Mouse (Mus musculus): ENCODE results near the gene Rdh19.
"Not testable (repeated sequence)": the region's sequence is repeated elsewhere in the genome, so short reads cannot be mapped to it uniquely, and the experiment has no call there.

Rdh19 gene

DNA sequence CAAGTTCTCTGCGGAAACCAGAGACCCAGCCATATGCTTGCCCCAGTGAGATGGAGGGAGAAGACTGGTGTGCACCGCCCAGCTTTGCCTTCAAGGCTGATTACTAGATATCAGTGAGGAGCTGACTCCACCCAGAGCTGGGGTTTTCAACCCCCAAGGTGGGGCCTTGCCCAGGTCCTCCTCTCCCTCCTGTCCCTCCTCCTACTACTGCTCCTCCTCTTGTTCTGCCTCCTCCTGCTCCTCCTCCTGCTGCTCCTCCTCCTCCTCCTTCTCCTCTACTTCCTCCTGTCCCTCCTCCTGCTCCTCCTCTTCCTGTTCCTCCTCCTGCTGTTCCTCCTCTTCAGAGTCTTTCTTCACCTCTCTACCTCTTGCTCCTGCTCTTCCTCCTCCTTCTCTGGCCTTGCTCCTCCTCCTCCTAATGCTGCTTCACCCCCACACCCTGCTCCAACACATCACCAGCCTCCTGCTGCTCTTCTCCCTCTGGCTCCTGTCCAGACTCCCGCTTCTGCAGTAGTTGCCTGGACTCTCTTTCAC, 29.5 kb downstream of the Rdh19 start:
- in situ Hi-C loops (cut with MboI), result no loop called here

DNA sequence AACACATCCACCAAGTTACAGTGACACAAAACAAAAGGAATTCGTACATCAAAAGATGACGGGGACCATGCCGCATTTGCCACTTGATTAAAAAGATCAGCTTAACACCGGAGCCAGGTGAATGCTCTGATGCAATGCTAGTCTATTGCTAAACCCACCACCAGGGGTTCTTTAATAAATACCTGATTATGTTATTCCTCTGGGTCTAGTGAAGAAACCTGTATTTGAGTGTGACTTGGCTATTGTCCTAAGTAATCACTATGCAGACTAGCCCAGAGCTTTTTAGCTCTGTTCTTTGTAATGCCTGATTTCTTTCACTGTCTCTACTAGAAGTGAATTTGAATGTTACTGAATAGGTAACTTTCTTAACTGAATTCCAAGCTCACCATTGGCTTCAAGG, 31.3 kb downstream of the Rdh19 start:
- in situ Hi-C loops (cut with MboI), result no loop called here

DNA sequence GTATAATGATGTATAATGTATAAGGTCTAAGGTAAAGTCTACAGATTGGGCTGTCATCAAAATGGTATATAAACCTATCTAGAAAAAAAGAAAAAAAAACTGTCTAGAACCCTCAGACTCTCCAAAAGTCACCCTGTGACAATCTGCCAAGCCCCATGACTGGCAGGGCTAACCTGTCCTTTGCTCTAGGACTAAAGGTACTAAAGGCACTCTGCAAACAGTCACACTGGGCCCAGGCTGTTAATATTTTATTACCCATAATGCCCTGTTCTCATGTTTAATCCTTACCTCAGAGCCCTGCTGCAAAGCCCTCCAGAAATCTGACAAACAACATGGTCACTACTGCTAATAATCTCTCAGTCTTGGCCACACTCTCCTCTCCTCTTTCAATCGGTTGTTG, 36.8 kb downstream of the Rdh19 start:
- in situ Hi-C loops (cut with MboI), result no loop called here

DNA sequence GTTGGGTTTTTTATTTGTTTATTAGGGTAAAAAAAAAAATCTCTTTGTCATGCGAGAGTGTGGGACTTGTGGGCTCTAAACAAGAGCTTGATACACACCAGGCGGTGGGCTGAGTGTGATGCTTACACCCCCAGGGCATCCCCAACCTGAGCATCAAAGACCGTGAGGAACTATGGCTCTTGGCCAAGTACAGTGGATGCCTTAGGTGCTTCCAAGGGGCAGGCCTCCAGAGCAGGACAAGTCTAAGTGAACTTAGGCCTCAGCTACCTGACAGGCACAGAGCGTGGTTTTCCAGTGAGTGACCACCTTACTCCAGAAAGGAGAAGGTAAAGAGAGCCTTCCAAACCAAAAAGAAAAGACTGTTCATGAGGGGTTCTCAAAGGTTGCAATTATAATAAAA, 37.2 kb downstream of the Rdh19 start:
- in situ Hi-C loops (cut with MboI), result no loop called here

DNA sequence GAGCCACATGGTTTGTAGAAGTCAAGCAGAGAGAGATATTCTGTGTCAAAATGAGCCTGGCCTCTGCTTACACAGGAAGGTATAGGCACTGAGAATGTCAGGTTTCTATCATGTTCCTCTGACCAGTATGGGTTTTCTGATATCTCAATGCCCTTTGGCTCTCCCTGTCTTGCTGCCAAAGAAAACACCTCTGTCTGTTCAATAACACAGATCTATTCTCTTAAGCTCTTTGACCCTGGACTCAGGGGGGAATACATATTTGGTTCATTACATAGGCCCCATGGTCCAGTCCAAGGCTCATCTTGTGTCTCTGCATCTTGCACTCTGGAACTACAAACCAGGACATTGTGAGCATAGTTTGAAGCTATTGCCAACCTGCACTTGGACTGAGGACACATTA, 38.9 kb downstream of the Rdh19 start, which contains the start of gene Rdh7:
Gene Rdh7, minus strand, starts transcription at position 213 of the 400 bp plus-strand sequence.
- in situ Hi-C loops (cut with MboI), result no loop called here

DNA sequence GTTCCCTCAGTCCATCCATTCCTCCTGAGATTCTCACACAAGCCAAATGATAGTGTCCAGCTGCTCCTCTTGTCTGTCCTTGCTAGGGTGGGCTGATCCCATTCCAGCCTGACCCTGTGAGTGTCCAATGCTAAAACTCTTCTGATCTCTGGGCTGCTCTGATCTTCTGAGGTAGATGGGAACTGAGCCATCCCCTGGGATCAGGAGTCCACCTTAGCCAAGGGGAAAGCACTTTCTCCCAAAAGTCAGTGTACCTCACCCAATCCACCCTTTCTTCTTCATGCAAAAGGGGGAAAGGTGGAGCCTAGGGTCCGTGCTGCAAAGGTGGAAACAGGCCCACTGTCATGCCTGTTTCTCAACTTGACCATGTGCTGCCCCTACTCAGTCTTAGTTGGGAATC, 41.8 kb downstream of the Rdh19 start:
- in situ Hi-C loops (cut with MboI), result no loop called here

DNA sequence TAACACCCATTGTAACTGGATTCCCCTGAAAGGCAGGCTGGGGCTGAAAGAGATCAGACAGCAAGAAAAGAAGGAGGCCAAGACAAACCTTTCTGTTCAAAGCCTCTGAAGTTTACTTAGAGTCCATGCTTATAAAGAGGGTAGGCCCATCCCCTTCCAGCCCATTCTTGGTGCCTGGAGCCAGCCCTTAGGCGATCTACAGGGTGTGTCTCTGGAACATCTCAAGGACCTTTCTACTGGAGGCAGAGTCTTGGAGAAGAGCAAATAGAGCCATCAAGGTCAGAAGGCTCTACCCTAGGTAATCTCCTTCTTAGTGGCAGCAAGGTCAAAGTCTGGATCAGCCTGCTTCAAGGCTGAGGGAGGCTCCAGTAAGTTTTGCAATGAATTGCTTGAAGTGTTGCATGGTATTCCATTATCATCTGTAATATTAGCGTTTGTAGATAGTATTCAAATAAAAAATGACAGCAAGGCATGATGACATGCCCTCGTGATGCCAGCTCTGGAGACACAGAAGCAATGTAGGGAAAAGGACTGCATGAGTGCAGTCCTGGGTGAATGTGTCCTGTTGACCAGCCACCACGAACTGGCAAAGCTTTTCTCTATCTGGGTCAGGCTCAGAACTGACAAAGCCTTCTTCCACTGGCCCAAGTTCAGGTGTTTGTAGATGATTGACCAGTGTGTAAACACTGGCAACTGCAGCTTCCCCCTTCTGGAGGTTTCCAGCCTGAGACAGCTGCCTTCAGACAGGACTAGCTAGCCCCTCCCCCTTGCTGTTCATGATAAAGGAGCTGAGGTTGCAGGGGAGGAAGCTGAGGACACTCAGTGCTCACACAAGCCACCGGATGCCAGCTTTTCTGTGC, 43.7 kb downstream of the Rdh19 start:
- in situ Hi-C loops (cut with MboI), result not testable (repeated sequence)

DNA sequence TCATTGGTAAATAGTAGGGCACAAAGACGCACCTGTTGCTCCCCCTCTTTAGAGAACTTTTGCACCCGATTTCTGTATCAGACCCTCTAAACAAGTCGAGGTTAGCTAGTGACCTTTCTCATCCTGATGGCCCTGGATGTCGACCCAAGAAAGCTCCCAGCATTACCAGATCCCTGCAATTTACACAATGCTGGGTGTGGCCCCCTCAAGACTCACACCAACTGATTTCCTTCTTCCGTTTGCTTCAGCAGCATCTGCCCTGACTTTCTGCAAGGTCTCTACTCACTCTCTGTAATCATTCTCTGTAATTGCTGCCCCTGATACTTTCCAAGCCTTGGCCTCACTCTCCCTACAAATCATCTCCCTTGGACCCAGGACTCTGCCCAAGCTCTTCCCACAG, 47.0 kb downstream of the Rdh19 start:
- in situ Hi-C loops (cut with MboI), result no loop called here

DNA sequence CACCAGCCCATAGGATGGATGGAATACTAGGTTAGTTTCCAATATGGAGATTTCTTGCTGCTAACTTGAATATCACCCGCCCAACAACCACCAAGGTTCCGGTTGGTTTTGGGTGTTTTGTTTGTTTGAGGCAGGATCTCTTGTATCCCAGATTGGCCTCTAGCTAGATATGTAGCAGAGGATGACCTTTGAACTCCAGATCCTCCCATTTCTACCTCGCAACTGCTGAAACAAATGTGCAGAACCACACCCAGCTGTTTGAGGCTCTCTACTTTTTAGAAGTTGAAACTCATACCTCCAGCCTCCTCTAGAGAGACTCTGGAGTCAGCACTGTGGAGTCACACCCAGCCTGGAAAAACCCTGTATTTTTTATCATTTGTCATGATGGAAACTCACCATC, 47.8 kb downstream of the Rdh19 start:
- in situ Hi-C loops (cut with MboI), result no loop called here

DNA sequence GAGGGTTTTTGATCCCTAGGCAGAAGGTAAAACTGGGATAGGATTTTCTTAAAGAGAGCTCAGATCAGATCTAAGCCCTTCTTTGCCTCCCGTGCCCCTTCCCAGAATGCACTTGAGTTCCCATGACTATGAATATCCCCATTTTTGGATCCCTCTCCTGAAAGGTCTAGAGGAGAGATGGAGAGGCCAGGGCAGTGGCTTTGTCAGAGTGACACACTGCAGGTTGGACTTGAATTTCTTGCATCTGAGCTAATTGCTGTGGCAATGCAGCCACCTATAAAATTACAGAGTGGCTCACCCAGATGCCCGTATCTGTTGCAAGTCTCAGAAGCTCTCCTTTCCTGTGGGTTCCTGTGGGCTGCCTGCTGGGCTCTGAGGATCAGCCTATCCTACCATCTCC, 48.5 kb downstream of the Rdh19 start, which contains the start of gene Sdr9c7:
Gene Sdr9c7, plus strand, starts transcription at position 301 of the 400 bp plus-strand sequence.
- in situ Hi-C loops (cut with MboI), result no loop called here

DNA sequence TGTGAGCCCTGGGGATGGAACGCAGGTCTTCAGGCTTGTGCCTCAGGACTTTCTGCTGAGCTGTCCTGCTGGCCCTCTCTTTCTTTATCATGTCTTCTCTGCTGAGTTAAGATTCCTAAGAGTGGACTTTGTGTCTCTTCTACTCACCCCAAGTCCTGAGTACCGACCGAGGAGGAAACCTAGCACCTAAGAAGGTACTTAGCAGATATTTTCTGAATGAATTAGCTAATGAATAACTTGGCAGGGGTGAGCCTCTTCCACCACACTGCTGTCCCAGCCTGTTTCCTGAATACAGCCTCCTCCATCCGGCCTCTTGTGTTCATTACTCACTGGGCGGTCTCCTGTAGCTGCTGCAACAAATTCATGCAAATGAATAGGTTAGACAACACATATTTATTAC, 50.1 kb downstream of the Rdh19 start:
- in situ Hi-C loops (cut with MboI), result no loop called here

DNA sequence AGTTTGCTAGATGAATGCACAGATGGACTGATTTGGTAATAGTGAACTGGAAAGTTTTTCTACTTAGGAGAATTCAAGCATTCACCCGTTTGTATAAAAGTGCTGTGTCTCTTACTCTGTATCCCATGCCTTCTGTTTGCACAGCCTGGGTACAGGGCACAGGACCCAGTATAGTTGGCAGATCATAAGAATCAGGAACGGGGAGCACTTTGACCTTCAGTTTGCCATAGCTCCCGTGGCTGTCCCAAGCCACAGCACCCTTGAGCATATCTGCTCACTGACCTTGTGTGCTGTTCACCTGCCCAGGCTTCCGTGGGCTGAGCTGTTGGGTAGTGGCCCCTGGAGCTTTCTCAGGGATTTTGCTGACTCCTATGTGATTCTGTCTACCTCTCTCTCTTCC, 52.0 kb downstream of the Rdh19 start:
- in situ Hi-C loops (cut with MboI), result no loop called here

DNA sequence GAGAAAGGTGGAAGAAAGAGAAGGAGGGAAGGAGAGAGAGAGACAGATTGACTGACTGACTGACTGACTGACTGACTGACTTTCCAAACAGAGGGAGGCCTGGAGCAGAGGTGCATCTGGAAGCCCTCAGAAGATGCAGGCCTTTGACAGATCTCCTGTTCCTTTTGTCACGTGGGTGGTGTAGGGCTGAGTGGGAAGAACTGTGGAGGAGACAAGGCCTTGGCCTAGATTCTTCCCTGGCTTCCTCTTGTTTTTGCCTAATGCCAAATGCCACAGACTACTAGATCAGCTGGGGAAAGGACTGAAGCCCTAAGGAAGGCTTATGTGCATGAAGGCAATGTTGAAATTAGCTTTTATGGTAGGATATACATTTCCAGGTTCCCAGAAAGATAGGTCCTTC, 53.4 kb downstream of the Rdh19 start:
- in situ Hi-C loops (cut with MboI), result no loop called here

DNA sequence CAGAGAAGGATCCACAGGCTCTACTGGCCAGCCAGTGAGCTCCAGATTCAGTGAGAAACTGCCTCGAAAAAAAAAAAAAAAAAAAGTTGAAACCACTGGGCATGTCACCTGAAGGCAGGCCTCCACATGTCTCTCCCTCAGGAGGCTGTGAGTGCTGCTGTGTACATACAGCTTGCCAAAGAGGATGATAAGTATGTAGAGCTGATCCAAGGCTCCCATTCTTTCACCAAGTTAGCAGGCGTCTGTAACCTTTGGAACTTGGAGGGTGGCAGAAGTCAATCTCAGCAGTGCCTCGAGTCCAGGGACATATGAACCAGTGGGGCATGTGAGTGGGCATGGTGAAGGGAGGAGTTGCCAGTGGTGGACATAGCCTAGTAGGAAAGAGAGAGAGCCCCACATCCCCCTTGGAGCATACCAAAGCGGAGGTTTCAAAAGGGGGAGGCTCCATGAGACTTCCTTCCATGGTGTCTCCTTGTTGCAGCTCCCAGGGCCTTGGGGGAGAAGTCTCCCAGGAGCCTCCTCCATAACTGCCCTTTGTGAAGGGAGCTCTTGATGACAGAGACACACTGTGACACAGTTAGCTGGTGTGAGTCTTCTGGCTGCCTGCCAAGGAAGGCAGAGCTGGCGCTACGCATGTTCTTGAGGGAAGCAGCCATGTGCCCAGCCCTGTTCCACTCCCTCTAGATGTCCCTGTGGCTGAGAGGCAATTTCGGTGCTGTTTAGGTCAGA, 55.2 kb downstream of the Rdh19 start:
- in situ Hi-C loops (cut with MboI), result no loop called here

DNA sequence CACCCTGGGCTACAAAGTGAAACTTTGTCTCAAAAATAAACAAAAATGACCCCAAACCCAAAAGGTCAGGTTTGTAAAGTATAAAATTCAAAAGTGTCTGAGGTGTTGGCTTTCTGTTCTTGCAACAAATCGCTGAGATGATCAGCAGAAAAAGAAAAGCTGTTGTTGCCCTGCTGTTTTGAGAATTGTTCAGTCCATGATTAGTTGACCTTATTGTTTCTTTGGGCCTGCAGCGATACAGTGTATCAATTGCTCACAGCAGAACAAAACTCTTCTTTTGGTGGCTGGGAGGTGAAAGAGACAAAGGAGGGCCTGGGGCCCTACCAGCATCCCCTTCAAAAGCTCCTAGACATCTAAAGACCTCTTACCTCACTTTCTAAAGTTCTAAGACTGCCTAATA, 56.4 kb downstream of the Rdh19 start:
- in situ Hi-C loops (cut with MboI), result no loop called here

DNA sequence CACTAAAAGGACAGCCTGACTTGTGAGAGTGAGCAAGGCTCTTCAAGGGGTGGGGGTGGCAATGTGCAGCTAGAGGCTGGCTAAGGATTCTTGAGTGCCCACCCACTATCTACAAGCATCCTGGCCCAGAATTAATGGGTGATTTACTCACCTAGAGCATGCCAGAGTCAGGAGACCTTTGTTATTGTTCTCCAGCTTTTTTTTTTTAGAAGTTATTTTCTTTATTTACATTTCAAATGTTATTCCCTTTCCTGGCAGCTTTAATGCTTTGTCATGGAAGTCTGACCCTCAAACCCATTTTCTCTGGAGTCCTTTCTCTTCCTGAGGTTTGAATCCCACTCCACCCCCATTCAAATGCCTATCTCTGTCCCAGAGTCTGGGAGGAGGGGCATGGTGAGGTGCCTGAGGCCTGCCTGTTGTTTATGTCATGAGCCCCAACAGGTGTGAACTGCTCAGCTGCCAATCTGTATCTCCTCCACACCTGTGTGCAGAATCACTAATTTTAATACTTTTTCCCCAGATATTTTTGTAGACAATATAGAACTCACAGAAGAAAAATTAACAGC, 57.7 kb downstream of the Rdh19 start:
- in situ Hi-C loops (cut with MboI), result no loop called here

All from mature B cell (primary cell).